Mouse (Mus musculus): Measurements from ENCODE around the gene St6galnac5. TPM values are rescaled to one million over a fixed set of nuclear protein-coding genes. Genes with fewer than 3 reads are reported as not detected.
"Not testable (repeated sequence)": the region's sequence is repeated elsewhere in the genome, so short reads cannot be mapped to it uniquely, and the experiment has no call there.

The St6galnac5 gene
- polyA plus RNA-seq, 1 experiment from 2014 or later, result 0.66 TPM

DNA sequence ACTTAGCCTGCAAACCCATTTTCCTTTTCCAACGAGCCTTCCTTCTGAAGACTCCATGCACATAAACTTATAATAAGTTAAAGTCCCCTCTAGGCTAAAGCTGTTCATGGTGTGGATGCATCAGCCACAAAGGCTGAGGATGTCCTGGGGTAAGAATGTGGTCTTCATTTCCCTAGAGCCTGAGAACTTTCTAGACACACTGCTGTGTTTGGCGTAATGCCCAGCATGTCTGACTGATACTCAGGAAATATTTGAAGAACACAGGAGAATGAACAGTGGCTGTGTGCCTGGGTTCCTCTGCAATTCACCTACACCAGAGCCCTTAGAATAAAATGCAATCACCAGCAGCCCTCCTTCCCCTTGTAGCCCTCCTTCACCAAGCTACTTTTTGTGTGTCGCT is 150.7 kb downstream of the St6galnac5 start:
- DNase-seq (ENCODE audit: low spot score), result no peak
- no peaks in the 10 kb centered on the region for H3K27me3 ChIP-seq (ENCODE audit: low read depth, poor library complexity, severe bottlenecking)
- no peaks in the 10 kb centered on the region for H3K9me3 ChIP-seq (replicated peaks)
- no peaks in the 10 kb centered on the region for H3K36me3 ChIP-seq
- H3K4me1 ChIP-seq, result no peaks in the 10 kb centered on the region
- H3K4me3 ChIP-seq, result no peak overlapping the region
- H3K27ac ChIP-seq, result no peak overlapping the region
- WGBS, result 90% methylated on average over 3 of the region's 3 CpGs

DNA sequence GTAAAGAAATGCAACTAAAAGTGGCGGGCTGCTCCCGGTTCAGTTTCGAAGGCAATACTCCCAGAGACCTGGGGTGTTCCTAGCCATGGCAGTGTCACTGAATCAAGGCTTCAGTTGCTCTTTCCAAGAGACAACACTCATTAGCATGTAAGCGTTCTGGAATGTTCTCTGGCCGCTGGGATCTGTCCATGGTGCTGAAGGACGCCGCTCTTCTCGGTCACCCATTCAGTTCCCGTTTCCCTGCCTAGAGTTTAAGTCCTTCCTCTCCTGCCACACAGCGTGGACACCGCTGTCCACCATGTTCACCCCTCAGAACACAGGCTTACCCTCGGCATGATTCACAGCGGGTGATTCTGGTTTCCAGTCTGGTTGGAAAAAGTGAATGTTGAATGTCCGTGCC is 160.8 kb downstream of the St6galnac5 start:
- Histone ChIP-seq H3K4me3 (no peak overlapping the region), H3K4me1 (no peaks in the 10 kb centered on the region), H3K9me3 (replicated peaks) (no peaks in the 10 kb centered on the region), H3K27ac (no peak overlapping the region), H3K27me3 (ENCODE audit: low read depth, poor library complexity, severe bottlenecking) (no peaks in the 10 kb centered on the region), H3K36me3 (no peaks in the 10 kb centered on the region)
- WGBS, result 66% methylated on average over 14 of the region's 14 CpGs
- peak; percentile 83 for DNase-seq (ENCODE audit: low spot score)

DNA sequence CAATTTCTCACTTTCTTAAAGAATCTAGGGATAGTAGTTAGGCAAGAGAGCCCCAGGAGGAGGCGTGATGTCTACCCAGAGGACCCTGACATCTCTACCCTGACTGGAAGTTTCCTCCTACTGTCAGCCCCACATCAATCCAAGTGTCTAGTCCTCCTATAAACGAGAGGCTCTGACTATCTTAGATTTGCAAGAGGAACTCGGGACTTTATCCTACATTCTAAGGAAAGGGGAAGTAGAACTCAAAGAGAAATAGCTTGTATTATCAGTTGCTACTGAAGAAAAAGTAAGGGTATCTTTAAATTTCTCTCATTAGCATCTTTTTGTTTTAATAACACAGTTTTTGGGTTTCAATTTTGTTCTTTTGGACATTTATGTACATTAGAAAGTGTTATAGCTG is 161.6 kb downstream of the St6galnac5 start:
- no peaks in the 10 kb centered on the region for H3K9me3 ChIP-seq (replicated peaks)
- 77% methylated on average over 3 of the region's 3 CpGs for WGBS
- DNase-seq (ENCODE audit: low spot score), result no peak

DNA sequence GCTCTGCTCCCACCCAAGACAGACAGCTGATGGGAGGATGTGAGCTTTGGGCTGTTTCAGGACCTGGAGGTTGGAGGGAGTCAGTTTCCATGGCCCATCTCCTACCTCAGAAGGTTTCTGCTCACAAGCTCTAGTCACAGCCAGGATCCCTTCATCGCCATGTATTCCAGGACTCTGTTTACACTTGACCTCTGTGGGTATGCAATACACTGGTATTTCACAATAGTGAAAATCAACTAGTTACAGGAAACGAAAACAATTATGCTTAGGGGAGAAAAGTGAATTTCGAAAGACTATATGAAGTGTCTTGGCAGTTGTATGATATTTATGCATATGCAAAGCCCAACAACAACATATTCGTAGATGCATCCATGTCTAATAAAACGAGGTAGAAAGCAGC is 166.9 kb downstream of the St6galnac5 start:
- DNase-seq (ENCODE audit: low spot score), result no peak
- no peaks in the 10 kb centered on the region for H3K4me1 ChIP-seq
- no peaks in the 10 kb centered on the region for H3K9me3 ChIP-seq (replicated peaks)
- H3K27me3 ChIP-seq (ENCODE audit: low read depth, poor library complexity, severe bottlenecking), result no peaks in the 10 kb centered on the region
- H3K27ac ChIP-seq, result no peak overlapping the region
- no peaks in the 10 kb centered on the region for H3K36me3 ChIP-seq
- no peak overlapping the region for H3K4me3 ChIP-seq
- WGBS, result 93% methylated on average over 5 of the region's 5 CpGs

More for the DNA sequence above, 161.6 kb downstream of the St6galnac5 start:
- H3K27ac ChIP-seq, result no peak overlapping the region
- H3K4me3 ChIP-seq, result no peak overlapping the region
- H3K4me1 ChIP-seq, result no peaks in the 10 kb centered on the region
- no peaks in the 10 kb centered on the region for H3K36me3 ChIP-seq
- H3K27me3 ChIP-seq (ENCODE audit: low read depth, poor library complexity, severe bottlenecking), result no peaks in the 10 kb centered on the region

DNA sequence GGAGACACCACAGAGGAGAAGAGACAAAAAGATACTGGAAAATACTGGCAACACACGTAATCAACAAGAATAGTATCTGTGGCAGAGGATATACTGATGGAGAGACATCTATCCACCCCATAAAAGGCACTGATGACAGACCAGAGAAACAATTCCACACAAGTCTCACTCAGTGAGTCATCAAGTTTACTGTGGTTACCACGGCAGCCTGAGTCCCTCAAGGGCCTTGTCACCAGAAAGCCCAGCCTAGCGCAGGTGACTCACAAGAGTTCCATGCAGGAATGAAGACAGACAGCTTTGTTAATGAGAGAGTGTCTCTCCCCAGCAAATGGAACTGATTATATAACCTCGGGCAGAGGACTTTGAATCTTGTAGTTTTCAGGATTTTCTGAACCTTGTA is 168.1 kb downstream of the St6galnac5 start:
- no peaks in the 10 kb centered on the region for H3K36me3 ChIP-seq

DNA sequence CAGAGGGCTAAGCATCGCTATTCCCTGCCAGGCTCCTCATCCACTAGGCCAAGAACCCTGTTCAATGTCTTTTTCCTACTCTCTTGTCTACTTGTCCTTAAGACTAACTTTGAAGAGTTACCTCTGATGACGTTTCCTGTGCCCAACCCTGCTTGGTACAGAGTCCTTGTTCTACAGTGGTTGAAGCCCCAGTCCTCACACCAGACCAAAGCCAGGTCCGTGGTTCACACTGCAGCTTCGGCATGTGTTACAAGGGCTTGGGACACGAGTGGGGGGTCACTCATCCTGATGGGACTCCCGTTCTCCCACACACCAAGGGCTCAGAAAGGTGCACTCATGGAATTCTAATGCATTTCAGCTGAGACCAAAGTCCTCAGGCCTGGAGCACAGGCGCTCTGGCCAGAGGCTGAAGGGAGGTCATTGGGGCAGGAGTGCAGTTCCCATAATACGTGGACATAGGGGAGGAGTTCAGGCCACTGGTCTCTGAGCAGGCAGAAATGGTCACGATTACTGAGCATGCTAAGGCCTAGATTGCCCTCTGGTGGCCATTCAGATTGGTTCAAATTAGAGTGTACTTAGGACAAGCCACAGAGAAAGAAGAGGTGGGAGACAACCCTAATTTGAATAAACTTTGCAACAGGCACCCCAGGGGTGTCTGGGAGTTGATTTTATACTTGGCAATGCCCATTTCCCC is 182.2 kb downstream of the St6galnac5 start:
- no peaks in the 10 kb centered on the region for H3K27me3 ChIP-seq (ENCODE audit: low read depth, poor library complexity, severe bottlenecking)
- DNase-seq (ENCODE audit: low spot score), result no peak
- H3K4me1 ChIP-seq, result peaks cover 10% of the 10 kb centered on the region
- no peak overlapping the region for H3K4me3 ChIP-seq
- H3K27ac ChIP-seq, result no peak overlapping the region
- 80% methylated on average over 9 of the region's 9 CpGs for WGBS
- no peaks in the 10 kb centered on the region for H3K36me3 ChIP-seq
- H3K9me3 ChIP-seq (replicated peaks), result no peaks in the 10 kb centered on the region

More for the DNA sequence above, 168.1 kb downstream of the St6galnac5 start:
- Histone ChIP-seq H3K4me1 (no peaks in the 10 kb centered on the region), H3K27me3 (ENCODE audit: low read depth, poor library complexity, severe bottlenecking) (no peaks in the 10 kb centered on the region), H3K4me3 (no peak overlapping the region), H3K27ac (no peak overlapping the region), H3K9me3 (replicated peaks) (no peaks in the 10 kb centered on the region)
- no peak for DNase-seq (ENCODE audit: low spot score)
- 78% methylated on average over 4 of the region's 4 CpGs for WGBS

DNA sequence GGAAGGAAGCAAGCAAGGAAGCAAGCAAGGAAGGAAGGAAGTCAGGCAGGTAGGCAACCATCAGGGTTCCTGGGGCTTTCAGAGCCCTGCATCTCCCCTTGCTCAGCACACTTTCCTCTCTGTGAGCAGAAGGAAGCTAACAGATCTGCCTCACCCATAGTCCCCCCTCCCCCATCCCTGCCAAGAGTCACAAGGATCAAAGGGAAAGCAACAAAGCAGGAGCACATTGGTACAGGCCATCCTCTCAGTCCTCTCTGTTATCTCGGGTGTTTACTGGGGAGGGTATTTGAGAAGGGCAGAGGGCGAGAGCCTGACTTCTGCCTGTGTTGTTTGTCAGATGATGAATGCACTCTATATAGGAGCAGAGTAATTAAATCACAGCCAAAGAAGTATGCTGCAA is 184.7 kb downstream of the St6galnac5 start:
- WGBS, result 9% methylated on average over 2 of the region's 2 CpGs
- Histone ChIP-seq H3K27ac (peak overlapping the region; percentile 11; the same call in 1 of the 2 replicates), H3K4me3 (no peak overlapping the region), H3K27me3 (ENCODE audit: low read depth, poor library complexity, severe bottlenecking) (no peaks in the 10 kb centered on the region), H3K36me3 (no peaks in the 10 kb centered on the region; the same call in 1 of the 2 replicates), H3K9me3 (replicated peaks) (no peaks in the 10 kb centered on the region), H3K4me1 (peaks cover 10% of the 10 kb centered on the region)
- no peak for DNase-seq (ENCODE audit: low spot score)

DNA sequence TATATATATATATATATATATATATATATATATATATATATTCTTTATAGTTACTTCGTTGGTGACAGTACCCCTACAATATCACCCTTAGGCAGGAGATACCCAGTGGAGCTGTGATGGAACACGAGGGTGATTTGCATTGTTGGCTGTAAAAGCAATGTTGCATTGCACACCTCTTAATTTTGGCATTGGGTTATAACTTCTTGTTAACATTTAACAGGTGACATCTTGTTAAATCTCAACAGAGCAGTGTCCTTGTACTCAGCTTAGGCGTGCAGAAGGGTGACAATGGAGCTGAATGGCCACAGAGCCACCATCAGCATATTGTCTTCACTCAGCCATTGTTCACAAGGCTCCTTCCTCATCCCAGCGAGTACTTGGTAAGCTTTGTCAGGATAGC is 185.8 kb downstream of the St6galnac5 start:
- H3K4me1 ChIP-seq, result peaks cover 10% of the 10 kb centered on the region
- H3K9me3 ChIP-seq (replicated peaks), result no peaks in the 10 kb centered on the region
- no peaks in the 10 kb centered on the region; the same call in 1 of the 2 replicates for H3K36me3 ChIP-seq
- no peak overlapping the region for H3K27ac ChIP-seq
- H3K4me3 ChIP-seq, result no peak overlapping the region
- no peak for DNase-seq (ENCODE audit: low spot score)
- 93% methylated on average over 4 of the region's 4 CpGs for WGBS
- H3K27me3 ChIP-seq (ENCODE audit: low read depth, poor library complexity, severe bottlenecking), result no peaks in the 10 kb centered on the region

DNA sequence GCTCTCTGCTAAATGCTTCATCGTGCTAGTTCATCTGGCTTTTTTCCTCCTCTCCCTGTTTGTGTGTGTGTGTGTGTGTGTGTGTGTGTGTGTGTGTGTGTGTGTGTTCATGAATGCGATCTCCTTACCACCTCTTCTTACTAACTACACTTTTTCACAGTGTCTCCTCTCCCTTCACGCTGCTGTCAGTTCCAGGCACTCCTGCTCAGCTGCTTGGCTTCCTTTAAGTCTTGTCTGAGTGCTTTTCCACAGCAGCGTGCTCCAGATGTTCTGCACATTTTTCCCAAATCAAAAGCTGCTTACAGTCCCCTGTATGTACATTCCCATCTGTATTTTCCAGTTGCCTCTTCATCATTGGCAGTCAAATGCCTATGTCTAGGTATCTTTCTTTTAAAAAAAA is 189.0 kb downstream of the St6galnac5 start:
- DNase-seq (ENCODE audit: low spot score), result no peak
- Histone ChIP-seq H3K9me3 (replicated peaks) (no peaks in the 10 kb centered on the region), H3K36me3 (peaks cover 2% of the 10 kb centered on the region), H3K4me1 (peaks cover 10% of the 10 kb centered on the region), H3K27ac (no peak overlapping the region), H3K4me3 (no peak overlapping the region), H3K27me3 (ENCODE audit: low read depth, poor library complexity, severe bottlenecking) (no peaks in the 10 kb centered on the region)
- 87% methylated on average over 4 of the region's 4 CpGs for WGBS

DNA sequence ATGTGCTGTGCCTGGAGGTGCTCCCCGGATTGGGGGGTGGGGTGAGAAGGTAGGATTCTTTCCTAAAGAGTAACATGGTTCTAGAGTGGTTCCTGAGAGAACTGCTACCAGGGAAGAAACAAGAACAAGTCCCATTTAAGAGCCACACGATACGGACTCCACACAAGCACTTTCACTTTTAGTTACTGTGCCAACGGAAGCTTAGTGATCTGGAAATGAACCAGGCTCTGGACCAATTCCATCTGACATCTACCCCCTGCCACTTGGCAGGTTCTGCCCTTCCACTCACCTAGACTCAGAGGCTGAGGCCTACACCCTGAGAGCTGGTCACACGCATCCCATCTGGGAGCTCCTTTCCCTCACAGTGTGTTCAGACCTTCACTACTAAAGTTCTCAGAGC is 189.4 kb downstream of the St6galnac5 start:
- Histone ChIP-seq H3K4me3 (no peak overlapping the region), H3K9me3 (replicated peaks) (no peaks in the 10 kb centered on the region), H3K36me3 (peaks cover 6% of the 10 kb centered on the region), H3K27ac (no peak overlapping the region), H3K4me1 (peaks cover 10% of the 10 kb centered on the region), H3K27me3 (ENCODE audit: low read depth, poor library complexity, severe bottlenecking) (no peaks in the 10 kb centered on the region)
- 92% methylated on average over 5 of the region's 5 CpGs for WGBS
- no peak for DNase-seq (ENCODE audit: low spot score)

DNA sequence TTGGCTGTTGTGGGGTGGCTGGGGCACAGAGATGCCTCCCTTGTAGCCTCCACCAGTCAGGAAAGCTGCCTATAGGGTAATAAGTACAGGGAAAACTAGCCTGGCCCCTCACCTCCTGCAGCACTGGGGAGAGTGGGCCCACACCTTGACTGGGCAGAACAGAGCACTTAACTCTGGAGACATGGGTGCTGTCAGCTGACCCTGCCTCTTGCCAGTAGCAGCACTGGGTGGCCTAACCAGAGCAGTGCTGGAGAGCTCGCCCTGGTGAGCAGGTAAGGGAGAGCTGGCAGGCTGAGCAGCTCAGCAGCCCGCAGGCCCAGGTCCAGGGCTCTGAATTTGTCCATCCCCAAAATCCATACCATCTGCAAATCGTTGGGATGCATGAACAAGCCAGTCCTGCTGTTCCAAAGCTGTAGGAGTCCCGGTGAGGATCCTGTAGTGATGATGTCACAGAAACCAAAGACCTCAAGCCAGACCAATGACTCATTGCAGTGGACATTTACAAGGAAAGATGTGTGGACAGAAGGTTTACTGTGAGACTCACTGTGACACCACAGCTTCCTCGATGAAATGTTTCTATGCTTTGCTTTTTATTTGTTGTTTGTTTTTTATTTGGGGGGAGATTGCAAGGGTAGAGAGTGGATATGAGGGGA is 193.6 kb downstream of the St6galnac5 start:
- H3K4me3 ChIP-seq; H3K9me3 ChIP-seq (replicated peaks); DNase-seq (ENCODE audit: low spot score); H3K4me1 ChIP-seq; H3K27ac ChIP-seq; H3K27me3 ChIP-seq (ENCODE audit: low read depth, poor library complexity, severe bottlenecking): not testable (repeated sequence)
- WGBS, result 85% methylated on average over 5 of the region's 5 CpGs
- H3K36me3 ChIP-seq, result peaks cover 16% of the 10 kb centered on the region

DNA sequence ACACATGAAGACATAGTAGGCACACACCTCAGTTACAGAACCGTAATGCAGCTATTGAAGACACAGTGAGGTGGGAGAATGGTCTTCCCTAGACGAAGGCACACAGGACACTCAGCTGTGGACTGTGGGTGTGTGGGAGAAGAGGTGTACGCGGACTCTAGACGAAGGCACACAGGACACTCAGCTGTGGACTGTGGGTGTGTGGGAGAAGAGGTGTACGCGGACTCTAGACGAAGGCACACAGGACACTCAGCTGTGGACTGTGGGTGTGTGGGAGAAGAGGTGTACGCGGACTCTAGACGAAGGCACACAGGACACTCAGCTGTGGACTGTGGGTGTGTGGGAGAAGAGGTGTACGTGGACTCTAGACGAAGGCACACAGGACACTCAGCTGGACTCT is 197.7 kb downstream of the St6galnac5 start:
- 92% methylated on average over 8 of the region's 13 CpGs for WGBS
- H3K36me3 ChIP-seq, result peaks cover 16% of the 10 kb centered on the region
- H3K27me3 ChIP-seq (ENCODE audit: low read depth, poor library complexity, severe bottlenecking); H3K27ac ChIP-seq; DNase-seq (ENCODE audit: low spot score); H3K9me3 ChIP-seq (replicated peaks); H3K4me3 ChIP-seq; H3K4me1 ChIP-seq: not testable (repeated sequence)

DNA sequence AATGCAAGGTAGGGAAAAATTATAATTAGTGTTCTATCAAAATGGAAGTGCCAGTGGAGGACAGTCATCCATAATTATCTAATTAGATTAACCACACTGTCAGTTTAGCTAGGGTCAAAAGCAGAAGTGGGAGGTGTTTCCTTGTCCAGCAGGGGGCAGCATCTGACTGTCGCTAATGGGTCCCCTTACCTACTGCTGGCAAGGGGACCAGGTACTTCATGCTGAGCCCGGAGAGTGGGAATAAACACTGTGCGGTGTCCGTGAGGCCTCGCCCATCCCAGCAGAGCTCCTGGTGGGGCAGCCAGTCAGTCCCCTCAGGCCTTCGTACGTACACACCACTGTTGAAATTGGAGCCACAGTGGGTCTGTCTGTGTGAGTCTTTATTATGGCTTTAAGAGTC is 198.3 kb downstream of the St6galnac5 start:
- H3K27me3 ChIP-seq (ENCODE audit: low read depth, poor library complexity, severe bottlenecking), result no peaks in the 10 kb centered on the region
- WGBS, result 17% methylated on average over 7 of the region's 7 CpGs
- peaks cover 16% of the 10 kb centered on the region for H3K36me3 ChIP-seq

More for the DNA sequence above, 198.3 kb downstream of the St6galnac5 start:
- Histone ChIP-seq H3K4me3 (no peak overlapping the region), H3K4me1 (no peaks in the 10 kb centered on the region), H3K9me3 (replicated peaks) (no peaks in the 10 kb centered on the region), H3K27ac (no peak overlapping the region)
- DNase-seq (ENCODE audit: low spot score), result peak; percentile 84
